Comparison of ENCODE assay signal across 23 mouse cellular contexts in the genomic region with DNA sequence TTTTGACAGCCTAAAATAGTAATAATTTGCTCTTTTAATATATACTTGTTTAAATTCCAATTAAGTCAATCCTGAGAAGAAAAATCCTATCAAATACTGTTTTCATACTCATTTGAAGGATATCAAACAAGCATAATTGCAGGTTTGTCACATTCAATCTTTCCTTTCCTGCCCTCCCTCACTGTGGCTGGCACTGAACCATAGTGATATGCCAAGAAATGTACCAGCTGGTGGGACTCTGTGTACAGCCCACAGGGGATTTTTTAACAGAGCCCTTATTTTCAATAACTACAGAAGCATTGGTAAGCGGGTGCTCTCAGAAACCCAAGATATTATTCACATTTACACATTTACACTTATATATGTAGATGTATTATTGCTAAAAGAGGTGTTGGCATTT.
A peak's percentile ranks its signal among the peaks of the same experiment; 100 is the strongest.
DNase-seq lines count a peak whose midpoint lies in the region; ATAC-seq lines count a peak whose summit lies in the region.
"Had no signal": no experiment of that assay in that cellular context is flagged by ENCODE, and none has a peak within 500 bp of the region (broad histone marks: within the 10 kb centered on the region; RNA-seq: fewer than 3 reads in every experiment).

No protein-coding gene starts in this region.

- peak; percentile 94 for ATAC-seq in forebrain, embryonic 15.5 days (replicated peaks)
- no peak for ATAC-seq in forebrain, embryonic 12.5 days (ENCODE audit: low FRiP score)
- no peak for ATAC-seq in midbrain, embryonic 14.5 days (ENCODE audit: low FRiP score, low TSS enrichment)
- no peak for ATAC-seq in intestine, embryonic 16.5 days
- ATAC-seq: inflammation-experienced regulatory T-cells, adult 6 months had no signal

- 26% methylated on average over 1 of the region's 1 CpGs for WGBS in forebrain, embryonic 15.5 days
- WGBS in forebrain, embryonic 12.5 days = 82% methylated on average over 1 of the region's 1 CpGs
- 71% methylated on average over 1 of the region's 1 CpGs for WGBS in midbrain, embryonic 14.5 days
- 95% methylated on average over 1 of the region's 1 CpGs for WGBS in midbrain, embryonic 10.5 days
- WGBS in intestine, embryonic 16.5 days = 87% methylated on average over 1 of the region's 1 CpGs

- H3K9ac ChIP-seq in forebrain, embryonic 15.5 days (replicated peaks) = no peak overlapping the region
- H3K9ac ChIP-seq in forebrain, embryonic 12.5 days = no peak overlapping the region
- no peak overlapping the region for H3K9ac ChIP-seq in midbrain, embryonic 14.5 days (replicated peaks; ENCODE audit: low read length)
- H3K9ac ChIP-seq in intestine, embryonic 16.5 days (ENCODE audit: low read depth, low read length) = no peak overlapping the region
- H3K9ac ChIP-seq: neural tube, embryonic 12.5 days had no signal

- peaks cover 10% of the 10 kb centered on the region for H3K4me1 ChIP-seq in forebrain, embryonic 15.5 days
- no peaks in the 10 kb centered on the region for H3K4me1 ChIP-seq in forebrain, embryonic 12.5 days
- H3K4me1 ChIP-seq in midbrain, embryonic 14.5 days (ENCODE audit: control insufficient read depth, insufficient read depth, low read length) = no peaks in the 10 kb centered on the region
- 0 out of 2 replicates have a peak, but pooled peaks cover 5% of the 10 kb centered on the region for H3K4me1 ChIP-seq in midbrain, embryonic 10.5 days
- H3K4me1 ChIP-seq in intestine, embryonic 16.5 days (ENCODE audit: control insufficient read depth, insufficient read depth, low read length) = no peaks in the 10 kb centered on the region
- H3K4me1 ChIP-seq: megakaryocyte, embryonic 14.5 days; neural tube, embryonic 12.5 days had no signal

- H3K27me3 ChIP-seq in forebrain, embryonic 15.5 days = no peaks in the 10 kb centered on the region
- H3K27me3 ChIP-seq in forebrain, embryonic 12.5 days = no peaks in the 10 kb centered on the region
- no peaks in the 10 kb centered on the region for H3K27me3 ChIP-seq in midbrain, embryonic 14.5 days (ENCODE audit: control insufficient read depth, insufficient read depth, low read length)
- H3K27me3 ChIP-seq in midbrain, embryonic 10.5 days (ENCODE audit: low read depth, poor library complexity, severe bottlenecking) = no peaks in the 10 kb centered on the region
- no peaks in the 10 kb centered on the region for H3K27me3 ChIP-seq in intestine, embryonic 16.5 days (replicated peaks; ENCODE audit: control insufficient read depth, insufficient read depth, low read length)
- H3K27me3 ChIP-seq: megakaryocyte, embryonic 14.5 days; neural tube, embryonic 12.5 days had no signal

- no peaks in the 10 kb centered on the region for H3K36me3 ChIP-seq in forebrain, embryonic 15.5 days
- no peaks in the 10 kb centered on the region for H3K36me3 ChIP-seq in forebrain, embryonic 12.5 days (replicated peaks)
- no peaks in the 10 kb centered on the region for H3K36me3 ChIP-seq in midbrain, embryonic 14.5 days (ENCODE audit: control insufficient read depth, insufficient read depth, low read length)
- H3K36me3 ChIP-seq in midbrain, embryonic 10.5 days = no peaks in the 10 kb centered on the region
- no peaks in the 10 kb centered on the region for H3K36me3 ChIP-seq in intestine, embryonic 16.5 days (ENCODE audit: control insufficient read depth, insufficient read depth, low read length)
- H3K36me3 ChIP-seq: neural tube, embryonic 12.5 days had no signal

- no peak overlapping the region for H3K27ac ChIP-seq in forebrain, embryonic 15.5 days (replicated peaks)
- H3K27ac ChIP-seq in forebrain, embryonic 12.5 days = no peak overlapping the region
- no peak overlapping the region for H3K27ac ChIP-seq in midbrain, embryonic 14.5 days (replicated peaks; ENCODE audit: low read depth, low read length)
- no peak overlapping the region for H3K27ac ChIP-seq in midbrain, embryonic 10.5 days (replicated peaks)
- H3K27ac ChIP-seq in intestine, embryonic 16.5 days (ENCODE audit: low read length) = no peak overlapping the region
- H3K27ac ChIP-seq: heart, adult 2 months; left cerebral cortex, adult 2 months; neural tube, embryonic 12.5 days had no signal

- no peaks in the 10 kb centered on the region for H3K9me3 ChIP-seq in forebrain, embryonic 15.5 days
- no peaks in the 10 kb centered on the region for H3K9me3 ChIP-seq in forebrain, embryonic 12.5 days
- no peaks in the 10 kb centered on the region for H3K9me3 ChIP-seq in midbrain, embryonic 14.5 days (ENCODE audit: control insufficient read depth, low read length)
- H3K9me3 ChIP-seq in midbrain, embryonic 10.5 days (replicated peaks) = no peaks in the 10 kb centered on the region
- no peaks in the 10 kb centered on the region for H3K9me3 ChIP-seq in intestine, embryonic 16.5 days (ENCODE audit: control insufficient read depth, low read length)
- H3K9me3 ChIP-seq: megakaryocyte, embryonic 14.5 days; neural tube, embryonic 12.5 days had no signal

- no peak overlapping the region for H3K4me3 ChIP-seq in forebrain, embryonic 15.5 days
- H3K4me3 ChIP-seq in forebrain, embryonic 12.5 days (replicated peaks) = no peak overlapping the region
- H3K4me3 ChIP-seq in midbrain, embryonic 14.5 days (replicated peaks; ENCODE audit: low read depth, low read length) = no peak overlapping the region
- no peak overlapping the region for H3K4me3 ChIP-seq in midbrain, embryonic 10.5 days
- no peak overlapping the region for H3K4me3 ChIP-seq in intestine, embryonic 16.5 days (ENCODE audit: low read length)
- H3K4me3 ChIP-seq: heart, adult 2 months; left cerebral cortex, adult 2 months; megakaryocyte, embryonic 14.5 days; neural tube, embryonic 12.5 days had no signal

- H3K4me2 ChIP-seq in forebrain, embryonic 15.5 days (replicated peaks) = no peak overlapping the region
- H3K4me2 ChIP-seq in forebrain, embryonic 12.5 days = no peak overlapping the region
- H3K4me2 ChIP-seq in midbrain, embryonic 14.5 days (ENCODE audit: low read length) = no peak overlapping the region
- H3K4me2 ChIP-seq in intestine, embryonic 16.5 days (ENCODE audit: low read depth, low read length) = no peak overlapping the region
- H3K4me2 ChIP-seq: liver, embryonic 11.5 days; neural tube, embryonic 12.5 days had no signal

- peak; percentile 31 for DNase-seq in midbrain, embryonic 14.5 days
- no peak for DNase-seq in midbrain, embryonic 10.5 days (ENCODE audit: low spot score)
- DNase-seq in brain, embryonic 18.5 days (ENCODE audit: low read depth, low spot score) = peak; percentile 39
- peak; percentile 32 to 39 for DNase-seq in layer of hippocampus, postnatal 10 days (ENCODE audit: low spot score in 2 of 2)
- DNase-seq: adrenal gland, postnatal 36 days; B cell, adult 2 months; cerebellum, adult 9-11 months; gastrocnemius, postnatal 25 days; heart, adult 2 months; heart, postnatal 36 days; kidney, adult 9 months; kidney, postnatal 25 days; lung, adult 18-20 months; spleen, adult 18-20 months; thymus, postnatal 36 days had no signal
